Mouse (Mus musculus) forebrain, embryonic 16.5 days (tissue): ENCODE data around the gene Cops4. TPM values are rescaled to one million over a fixed set of nuclear protein-coding genes. Genes with fewer than 3 reads are reported as not detected.

Experiments used
- microRNA-seq: library from miRNA; unstranded; fragments of <30 nt; microRNA quantifications from one replicate; pipeline ENCODE4, GENCODE M21; 2017
- polyA plus RNA-seq: library from polyadenylated mRNA; unstranded; fragments of >200 nt; fragmentation: Nextera tagmentation; extraction: Ambion mirVana; gene quantifications from 2 replicates; pipeline ENCODE4 v1.2.1, GENCODE M21; 2015

Cops4 gene
- polyA plus RNA-seq, 1 experiment from 2014 or later = 191 TPM

Small RNA genes lying within 50 kb of the gene (microRNA-seq; reads per million reads assigned to microRNA genes)
- gene Gm23222 = not detected

Other genes starting within 250 kb of the Cops4 start
- gene Sec31a, start 102.1 kb upstream of the Cops4 start, polyA plus RNA-seq = 91.0 and 92.3 TPM in 2 replicates
- gene Lin54, start 17.7 kb upstream of the Cops4 start, polyA plus RNA-seq = 9.4 and 11.0 TPM in 2 replicates
- 0.41 TPM in 1 of 2 replicates, not detected in the other for gene Plac8, start 53.9 kb downstream of the Cops4 start, polyA plus RNA-seq
- 43.3 and 47.9 TPM in 2 replicates for gene Coq2, start 156.8 kb downstream of the Cops4 start, polyA plus RNA-seq
- gene Hpse, start 201.4 kb downstream of the Cops4 start, polyA plus RNA-seq = 0.10 and 0.36 TPM in 2 replicates